Mouse (Mus musculus) hindbrain, embryonic 14.5 days (tissue): Measurements from ENCODE around the gene Fam174b. TPM values are rescaled to one million over a fixed set of nuclear protein-coding genes. Genes with fewer than 3 reads are reported as not detected.

Source experiments
- ATAC-seq: fragments of 200-750 bp; cut with Nextera tagmentation; 2 replicates; pipeline ENCODE4 v1.8.0; 2017; ENCODE audit warnings: moderate number of reproducible peaks, mild to moderate bottlenecking, moderate TSS enrichment, moderate library complexity; ENCODE audit not compliant: low FRiP score
- DNase-seq: peaks from one replicate; pipeline ENCODE4 v3.0.0-alpha.2; 2015; ENCODE audit warnings: low spot score
- H3K27ac ChIP-seq: fragments of 300-500 bp; sonication (generic); 2 replicates; pipeline ENCODE4 v1.5.1; 2014; ENCODE audit warnings: mild to moderate bottlenecking, moderate library complexity
- H3K27me3 ChIP-seq: fragments of 300-500 bp; sonication (generic); 2 replicates; pipeline ENCODE4 v1.6.1; 2014; ENCODE audit warnings: mild to moderate bottlenecking, low read length, mixed read lengths; ENCODE audit not compliant: control insufficient read depth, insufficient read depth
- H3K36me3 ChIP-seq: fragments of 300-500 bp; sonication (generic); replicated peaks from 2 replicates; pipeline ENCODE4 v1.6.1; 2014; ENCODE audit not compliant: control insufficient read depth, insufficient read depth
- H3K4me1 ChIP-seq: fragments of 300-500 bp; sonication (generic); replicated peaks from 2 replicates; pipeline ENCODE4 v1.6.1; 2014; ENCODE audit warnings: antibody characterized with exemption, low read length, mixed read lengths; ENCODE audit not compliant: control insufficient read depth, insufficient read depth
- H3K4me2 ChIP-seq: fragments of 300-500 bp; sonication (generic); replicated peaks from 2 replicates; pipeline ENCODE4 v1.6.1; 2014; ENCODE audit warnings: mild to moderate bottlenecking, moderate library complexity
- H3K4me3 ChIP-seq: fragments of 300-500 bp; sonication (generic); replicated peaks from 2 replicates; pipeline ENCODE4 v1.5.1; 2014; ENCODE audit warnings: mild to moderate bottlenecking, low read length
- H3K9ac ChIP-seq: fragments of 300-500 bp; sonication (generic); 2 replicates; pipeline ENCODE4 v1.6.1; 2014
- H3K9me3 ChIP-seq: fragments of 300-500 bp; sonication (generic); 2 replicates; pipeline ENCODE4 v1.6.1; 2016; ENCODE audit warnings: low read length; ENCODE audit not compliant: control insufficient read depth
- WGBS: fragments of 180-500 bp; shearing (Covaris S2); extraction: QIAGEN DNeasy Blood & Tissue Kit; methylation state at CpG from one replicate; pipeline ENCODE4 v1.1.7; 2014; 5-methylcytosine and 5-hydroxymethylcytosine counted together
- polyA plus RNA-seq: library from polyadenylated mRNA; unstranded; fragments of >200 nt; fragmentation: Nextera tagmentation; extraction: Ambion mirVana; gene quantifications from 2 replicates; pipeline ENCODE4 v1.2.1, GENCODE M21; 2014

Fam174b gene
- polyA plus RNA-seq, 1 experiment from 2014 or later: 32.9 TPM

DNA sequence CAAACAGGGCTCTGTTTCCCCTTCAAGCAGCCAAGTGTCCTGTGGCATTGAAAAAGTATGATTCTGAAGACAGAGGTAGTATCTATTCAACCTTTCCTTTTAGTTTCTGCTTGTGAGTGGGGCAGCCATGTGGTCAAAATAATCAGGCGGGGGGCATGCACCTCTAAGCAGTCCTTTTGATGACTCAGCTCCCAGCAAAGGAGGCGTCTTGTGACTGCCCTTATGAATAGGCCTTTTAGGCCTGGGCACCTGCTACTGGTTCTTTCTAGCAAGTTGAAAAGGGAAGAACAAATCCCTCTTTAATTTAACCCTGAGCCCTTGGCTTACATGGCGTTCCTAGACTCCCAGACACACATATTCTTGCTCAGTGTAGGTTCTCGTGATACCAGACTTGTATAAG is 6.7 kb downstream of the Fam174b start:
- Histone ChIP-seq H3K27me3 (0 out of 2 replicates have a peak, but pooled peaks cover 2% of the 10 kb centered on the region), H3K9ac (no peak overlapping the region)
- no peak for DNase-seq

DNA sequence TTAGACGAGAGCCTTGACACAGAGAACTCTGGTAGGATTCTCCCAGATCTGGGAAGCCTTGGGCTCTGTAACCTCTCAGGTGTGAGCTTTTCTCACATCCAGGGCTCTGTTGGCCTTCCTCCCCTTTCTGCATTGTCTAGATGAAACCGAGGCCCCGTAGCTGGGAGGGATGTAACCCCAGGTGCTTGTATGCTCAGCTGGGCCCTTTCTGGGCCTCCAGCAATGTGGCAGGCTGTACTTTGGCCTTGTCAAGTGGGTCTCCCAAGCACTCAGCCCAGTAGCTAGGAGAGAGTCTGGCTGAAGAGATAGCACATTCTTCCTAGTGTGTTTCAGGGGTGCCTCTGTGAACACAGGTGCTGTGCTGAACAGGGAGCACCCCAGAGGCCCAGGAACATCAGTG is 7.4 kb downstream of the Fam174b start:
- ATAC-seq: no peak
- H3K4me1 ChIP-seq: no peaks in the 10 kb centered on the region
- WGBS: 92% methylated on average over 3 of the region's 3 CpGs
- no peak overlapping the region for H3K9ac ChIP-seq
- H3K27me3 ChIP-seq: no peaks in the 10 kb centered on the region
- DNase-seq: no peak
- H3K4me2 ChIP-seq: no peak overlapping the region
- H3K9me3 ChIP-seq: peaks cover 7% of the 10 kb centered on the region; the same call in 1 of the 2 replicates
- no peaks in the 10 kb centered on the region for H3K36me3 ChIP-seq
- H3K27ac ChIP-seq: no peak overlapping the region
- H3K4me3 ChIP-seq: no peak overlapping the region

More for the DNA sequence above, 6.7 kb downstream of the Fam174b start:
- 58% methylated on average over 4 of the region's 4 CpGs for WGBS
- Histone ChIP-seq H3K27ac (no peak overlapping the region), H3K4me1 (peaks cover 2% of the 10 kb centered on the region; the same call in 1 of the 2 replicates), H3K9me3 (peaks cover 7% of the 10 kb centered on the region; the same call in 1 of the 2 replicates), H3K36me3 (no peaks in the 10 kb centered on the region), H3K4me2 (no peak overlapping the region), H3K4me3 (no peak overlapping the region)
- ATAC-seq: no peak

DNA sequence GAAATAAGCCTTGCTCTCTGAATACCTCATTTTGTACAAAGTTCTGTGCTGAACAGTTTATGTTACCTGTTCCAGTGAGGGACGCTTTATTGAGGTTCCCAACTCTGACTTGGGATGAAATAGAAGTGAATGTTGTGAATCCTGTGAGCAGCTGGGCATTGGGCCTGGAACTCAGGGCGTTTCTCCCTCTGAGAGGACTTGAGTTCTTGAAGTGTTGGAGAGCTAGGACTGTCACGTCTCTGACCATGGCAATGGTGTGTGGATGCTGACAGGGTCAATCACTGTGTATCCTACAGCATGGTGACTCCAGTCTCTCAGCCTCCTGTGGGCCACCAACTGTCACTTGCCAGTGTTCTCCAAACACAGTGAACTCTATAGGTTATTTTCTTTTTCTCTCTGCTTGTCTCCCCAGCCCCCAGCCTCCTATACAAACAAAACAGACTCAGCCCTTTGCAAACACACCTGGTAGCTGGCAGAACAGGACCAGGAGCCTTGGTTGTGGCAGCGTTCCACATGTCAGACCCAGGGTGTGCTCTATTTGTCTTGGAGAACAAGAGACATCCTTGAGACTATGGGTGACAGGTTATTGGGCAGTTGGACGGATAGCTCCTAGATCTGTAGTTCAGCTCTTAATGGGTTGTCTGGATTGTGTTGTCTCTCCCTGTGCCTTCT is 8.5 kb downstream of the Fam174b start:
- no peak overlapping the region for H3K4me3 ChIP-seq
- H3K36me3 ChIP-seq: no peaks in the 10 kb centered on the region
- H3K27ac ChIP-seq: no peak overlapping the region
- no peaks in the 10 kb centered on the region for H3K27me3 ChIP-seq
- 90% methylated on average over 5 of the region's 5 CpGs for WGBS
- H3K4me1 ChIP-seq: peaks cover under 1% of the 10 kb centered on the region; the same call in 1 of the 2 replicates
- no peak for ATAC-seq
- H3K9me3 ChIP-seq: peaks cover 7% of the 10 kb centered on the region; the same call in 1 of the 2 replicates
- DNase-seq: no peak
- H3K4me2 ChIP-seq: no peak overlapping the region
- H3K9ac ChIP-seq: no peak overlapping the region

DNA sequence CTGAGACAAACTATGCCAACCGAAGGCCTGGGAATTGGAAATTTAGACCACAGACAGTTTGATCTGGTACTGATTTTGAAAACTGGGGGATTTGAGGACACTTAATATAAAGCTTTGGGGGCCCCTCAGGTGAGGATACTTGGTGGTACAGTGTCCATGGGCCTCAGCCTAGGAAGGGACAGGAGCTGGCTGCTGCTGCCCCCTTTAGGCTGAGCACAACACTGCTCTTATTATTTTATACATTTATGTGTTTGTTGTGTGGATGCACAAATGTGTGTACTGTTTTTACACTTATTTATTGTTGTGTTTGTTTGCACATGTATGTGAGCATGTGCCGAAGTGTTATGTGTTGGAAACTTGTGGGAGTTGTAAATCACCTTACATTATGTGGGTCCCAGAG is 9.2 kb downstream of the Fam174b start:
- H3K9ac ChIP-seq: no peak overlapping the region
- no peak overlapping the region for H3K4me2 ChIP-seq
- H3K4me1 ChIP-seq: peaks cover 6% of the 10 kb centered on the region; the same call in 1 of the 2 replicates
- H3K27ac ChIP-seq: no peak overlapping the region
- DNase-seq (no peak), ATAC-seq (no peak)
- H3K27me3 ChIP-seq: no peaks in the 10 kb centered on the region
- H3K36me3 ChIP-seq: no peaks in the 10 kb centered on the region
- WGBS: 94% methylated on average over 2 of the region's 2 CpGs
- H3K4me3 ChIP-seq: no peak overlapping the region
- H3K9me3 ChIP-seq: peaks cover 7% of the 10 kb centered on the region; the same call in 1 of the 2 replicates

DNA sequence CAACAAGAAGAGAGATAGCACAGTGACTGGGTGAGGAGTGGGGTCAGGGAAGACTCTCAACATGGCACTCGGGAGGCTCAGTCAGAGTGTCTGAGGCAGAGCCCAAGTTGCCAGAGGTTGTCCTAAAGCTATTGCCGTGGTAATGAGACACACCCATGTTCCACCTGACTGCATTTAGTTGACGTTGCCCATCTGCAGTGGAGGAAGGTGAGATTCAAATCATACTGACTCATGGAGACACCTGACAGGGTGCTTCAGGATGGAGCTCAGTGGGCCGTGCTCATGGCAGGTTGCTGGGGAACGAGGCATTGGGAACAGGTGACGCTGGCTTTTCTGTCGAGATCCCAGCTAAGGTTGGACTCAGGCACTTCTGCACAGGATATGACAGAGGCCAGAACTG is 9.9 kb downstream of the Fam174b start:
- no peak overlapping the region for H3K4me2 ChIP-seq
- no peak for ATAC-seq
- no peak overlapping the region for H3K4me3 ChIP-seq
- peaks cover 7% of the 10 kb centered on the region; the same call in 1 of the 2 replicates for H3K9me3 ChIP-seq
- H3K4me1 ChIP-seq: peaks cover 6% of the 10 kb centered on the region; the same call in 1 of the 2 replicates
- H3K9ac ChIP-seq: no peak overlapping the region
- no peaks in the 10 kb centered on the region for H3K27me3 ChIP-seq
- no peaks in the 10 kb centered on the region for H3K36me3 ChIP-seq
- no peak overlapping the region for H3K27ac ChIP-seq
- no peak for DNase-seq
- 91% methylated on average over 7 of the region's 7 CpGs for WGBS

DNA sequence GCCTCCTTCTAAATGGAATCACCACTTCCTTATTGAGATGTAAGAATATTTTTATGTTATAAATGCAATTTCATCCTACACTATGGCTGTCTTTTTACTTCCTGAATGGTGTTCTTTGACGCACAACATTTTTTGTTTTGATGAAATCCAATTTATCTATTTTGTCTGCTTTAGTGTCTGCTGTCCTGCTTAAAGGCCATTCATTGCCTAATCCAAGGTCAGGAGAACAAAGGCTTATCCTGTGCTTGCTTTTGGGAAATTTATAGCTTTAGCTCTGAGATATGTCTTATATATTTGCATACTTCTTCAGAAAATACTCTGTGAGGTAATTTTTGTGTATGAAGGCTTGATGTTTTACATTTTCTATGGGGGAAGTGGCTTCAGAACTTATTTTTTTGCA is 13.5 kb downstream of the Fam174b start:
- no peak overlapping the region for H3K27ac ChIP-seq
- DNase-seq (no peak), ATAC-seq (no peak)
- peaks cover 6% of the 10 kb centered on the region; the same call in 1 of the 2 replicates for H3K4me1 ChIP-seq
- 76% methylated on average over 1 of the region's 1 CpGs for WGBS
- H3K36me3 ChIP-seq: no peaks in the 10 kb centered on the region
- no peak overlapping the region for H3K4me3 ChIP-seq
- no peak overlapping the region for H3K4me2 ChIP-seq
- no peaks in the 10 kb centered on the region for H3K27me3 ChIP-seq
- 0 out of 2 replicates have a peak, but pooled peaks cover 6% of the 10 kb centered on the region for H3K9me3 ChIP-seq
- H3K9ac ChIP-seq: no peak overlapping the region

DNA sequence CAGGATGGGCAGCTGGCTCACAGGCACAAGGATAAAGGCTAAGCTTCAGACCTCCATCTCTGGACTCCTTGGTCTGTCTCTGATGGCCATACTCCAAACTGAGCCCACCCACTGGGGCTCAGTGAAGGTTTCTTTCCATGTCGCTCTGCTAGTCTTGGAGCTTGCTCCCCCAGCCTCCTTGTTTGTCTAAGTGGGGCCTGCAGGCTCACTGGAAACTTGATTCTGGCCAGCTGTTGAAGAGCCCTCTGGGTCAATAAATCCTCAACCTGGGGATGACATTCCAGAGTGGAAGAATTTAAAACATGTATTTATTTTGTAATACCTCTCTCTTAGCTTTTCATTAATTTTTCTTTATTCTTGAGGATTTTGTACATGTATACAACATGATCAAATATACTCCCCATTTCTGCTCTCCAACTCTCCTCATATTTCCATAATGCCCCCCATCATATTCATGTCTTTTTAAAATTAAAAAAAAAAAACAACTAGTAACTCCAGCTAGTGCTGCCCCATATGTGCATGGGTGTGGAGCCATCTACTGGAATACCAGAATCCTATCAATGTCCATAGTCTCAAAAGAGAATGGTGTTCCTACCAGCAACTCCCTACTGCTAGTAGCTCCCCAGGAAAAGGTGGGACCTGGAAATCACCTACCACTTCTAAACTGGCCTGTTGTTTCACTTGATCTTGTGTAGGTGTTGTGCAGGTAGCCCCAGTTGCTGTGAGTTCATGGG is 15.4 kb downstream of the Fam174b start:
- Histone ChIP-seq H3K4me3 (no peak overlapping the region), H3K4me1 (peaks cover 6% of the 10 kb centered on the region; the same call in 1 of the 2 replicates), H3K27ac (no peak overlapping the region), H3K27me3 (no peaks in the 10 kb centered on the region), H3K9ac (no peak overlapping the region), H3K4me2 (no peak overlapping the region), H3K36me3 (no peaks in the 10 kb centered on the region), H3K9me3 (0 out of 2 replicates have a peak, but pooled peaks cover 6% of the 10 kb centered on the region)
- no peak for ATAC-seq
- WGBS: 70% methylated on average over 1 of the region's 1 CpGs
- no peak for DNase-seq

DNA sequence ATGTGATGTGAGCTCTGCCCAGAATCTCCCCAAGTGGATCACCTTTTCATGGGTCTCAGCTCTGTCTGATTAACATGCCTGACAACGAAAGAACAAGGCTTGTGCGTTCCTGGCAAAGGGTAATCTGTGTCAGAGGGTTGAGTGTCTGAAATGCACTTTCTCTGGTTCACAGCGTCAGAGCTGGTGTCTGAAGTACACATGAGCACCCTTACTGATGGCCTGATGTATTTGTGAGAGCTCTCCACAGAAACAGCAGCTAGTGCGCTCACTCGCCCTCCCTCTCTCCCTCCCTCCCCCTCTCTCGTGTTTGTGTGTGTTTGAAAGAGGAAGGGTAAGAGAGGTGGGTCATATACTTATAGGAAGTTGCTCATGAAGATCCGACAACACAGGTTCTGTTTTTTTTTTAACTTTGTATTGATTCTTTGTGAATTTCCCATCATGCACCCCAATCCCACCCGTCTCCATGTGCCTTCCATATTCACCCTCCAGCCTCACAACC is 21.6 kb downstream of the Fam174b start:
- 78% methylated on average over 8 of the region's 8 CpGs for WGBS
- H3K4me1 ChIP-seq: no peaks in the 10 kb centered on the region
- H3K27ac ChIP-seq: no peak overlapping the region

DNA sequence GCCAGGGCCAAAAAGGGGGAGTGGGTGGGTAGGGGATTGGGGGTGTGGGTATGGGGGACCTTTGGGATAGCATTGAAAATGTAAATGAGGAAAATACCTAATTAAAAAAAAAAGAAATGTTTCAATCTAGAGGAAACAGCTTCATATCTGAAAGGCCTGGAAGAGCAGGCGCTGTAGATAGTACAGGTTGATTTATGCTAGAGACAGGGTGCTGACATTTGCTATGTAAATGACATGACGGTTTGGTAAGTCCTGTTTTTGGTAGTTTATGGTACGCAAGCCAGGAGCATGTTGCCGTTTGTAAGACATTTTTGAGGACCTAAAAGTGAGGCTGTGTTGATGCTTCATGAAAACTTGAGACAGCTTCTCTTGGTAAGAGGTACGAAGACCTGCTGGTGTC is 24.6 kb downstream of the Fam174b start:
- H3K9ac ChIP-seq: no peak overlapping the region
- 91% methylated on average over 5 of the region's 5 CpGs for WGBS
- no peak for DNase-seq
- no peak for ATAC-seq
- no peak overlapping the region for H3K4me2 ChIP-seq
- H3K36me3 ChIP-seq: no peaks in the 10 kb centered on the region
- H3K4me1 ChIP-seq: no peaks in the 10 kb centered on the region
- no peak overlapping the region for H3K27ac ChIP-seq
- H3K9me3 ChIP-seq: no peaks in the 10 kb centered on the region
- H3K4me3 ChIP-seq: no peak overlapping the region
- H3K27me3 ChIP-seq: no peaks in the 10 kb centered on the region

More for the DNA sequence above, 21.6 kb downstream of the Fam174b start:
- Histone ChIP-seq H3K36me3 (no peaks in the 10 kb centered on the region), H3K4me2 (no peak overlapping the region), H3K9me3 (no peaks in the 10 kb centered on the region), H3K9ac (no peak overlapping the region), H3K27me3 (no peaks in the 10 kb centered on the region), H3K4me3 (no peak overlapping the region)
- no peak for DNase-seq
- no peak for ATAC-seq
